Mouse (Mus musculus): ENCODE measurements at regions not wholly inside any gene's neighbourhood (a gene's known extent, or its start where the extent isn't known, plus 50 kb on each side); places are given as distances from the start of the nearest gene placed in this dataset.

- DNase-seq (ENCODE audit: low spot score), result no peak
Measured at GRCm38 (mm10) chr6:140095416-140095815, 54.2 kb upstream of the Plcz1 start.
